Mouse (Mus musculus) liver, postnatal 0 days (tissue): ENCODE measurements around the gene Ptpn9.

Experiments
- CTCF ChIP-seq: sonication (generic); IDR thresholded peaks from 2 replicates; pipeline ENCODE4 v1.5.1; 2016; ENCODE audit warnings: antibody characterized with exemption, low read depth
- EP300 ChIP-seq: IDR thresholded peaks from 2 replicates; pipeline ENCODE4 v1.6.1; 2016; ENCODE audit warnings: antibody characterized with exemption, low read depth, mild to moderate bottlenecking

DNA sequence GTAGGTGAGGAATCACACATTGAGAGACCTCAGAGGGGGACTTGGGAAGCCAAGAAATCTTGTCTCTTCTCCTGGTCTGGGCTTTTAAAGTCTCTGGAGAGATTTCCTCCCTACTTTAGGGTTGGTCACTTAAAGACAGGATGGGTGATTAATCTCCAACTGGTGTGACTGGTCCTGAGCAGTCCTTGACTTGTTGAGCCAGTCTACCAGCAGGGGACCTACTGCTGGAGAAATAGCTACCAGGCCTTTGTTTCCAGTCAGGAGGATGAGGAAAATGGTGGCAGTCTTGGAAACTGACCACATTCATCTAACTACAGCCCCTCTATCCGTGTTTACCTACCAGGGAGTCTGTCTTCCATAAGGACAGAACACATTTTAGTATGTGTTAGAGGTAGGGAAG lies 17.7 kb downstream of the Ptpn9 start:
- no peak for TF ChIP-seq CTCF
- TF ChIP-seq EP300 = no peak
